Mouse (Mus musculus) myocyte (in vitro differentiated cells): Measurements from ENCODE around the gene Rrp8.

Experiments used
- CEBPB ChIP-seq: IDR thresholded peaks from 2 replicates; pipeline ENCODE4 v1.6.1; 2011; ENCODE audit warnings: mild to moderate bottlenecking, moderate library complexity; ENCODE audit not compliant: poor library complexity, insufficient read depth, severe bottlenecking
- MAX ChIP-seq: IDR thresholded peaks from one replicate; pipeline ENCODE4 v1.6.1; 2011; ENCODE audit warnings: low read depth, mild to moderate bottlenecking, control low read depth
- POLR2A ChIP-seq: IDR thresholded peaks from one replicate; pipeline ENCODE4 v1.6.1; 2011; ENCODE audit warnings: low read depth, mild to moderate bottlenecking, control low read depth, moderate library complexity; ENCODE audit not compliant: insufficient read length
- REST ChIP-seq: IDR thresholded peaks from one replicate; pipeline ENCODE4 v1.6.1; 2011; ENCODE audit warnings: mild to moderate bottlenecking, control low read depth, moderate library complexity; ENCODE audit not compliant: insufficient read depth, insufficient read length
- TCF12 ChIP-seq: IDR thresholded peaks from one replicate; pipeline ENCODE4 v1.6.1; 2011; ENCODE audit warnings: mild to moderate bottlenecking, control low read depth; ENCODE audit not compliant: poor library complexity, insufficient read depth, severe bottlenecking

- TF ChIP-seq CEBPB (no peak), MAX (peak; percentile 63), REST (no peak), POLR2A (peak; percentile 69), TCF12 (no peak)
Measured at GRCm38 (mm10) chr7:105736264-105736901, 802 bp downstream of the Rrp8 start, which contains the start of gene Ilk.
